Mouse (Mus musculus) R1 (cell line): ENCODE data around the gene Neurod4.

Experiments
- DNase-seq: peaks from one replicate; pipeline ENCODE4 v3.0.0-alpha.2; 2018; ENCODE audit warnings: low read depth, low spot score

Neurod4 gene

GRCm38 (mm10) chr10:130238318-130239209, 41.5 kb downstream of the Neurod4 start:
- DNase-seq = no peak

GRCm38 (mm10) chr10:130234576-130234975, 45.5 kb downstream of the Neurod4 start:
- no peak for DNase-seq

GRCm38 (mm10) chr10:130232117-130232516, 47.9 kb downstream of the Neurod4 start:
- no peak for DNase-seq

- peak; percentile 62 for DNase-seq
These were observed 50.5 kb downstream of the Neurod4 start for GRCm38 (mm10) chr10:130229584-130229983.

- peak; percentile 59 for DNase-seq
These were observed 51.8 kb downstream of the Neurod4 start for GRCm38 (mm10) chr10:130228246-130228645.

- DNase-seq = no peak
These were observed 55.0 kb downstream of the Neurod4 start for GRCm38 (mm10) chr10:130225034-130225433.
